Mouse (Mus musculus) forebrain, embryonic 10.5 days (tissue): ENCODE results near the gene Tmem56. TPM values are rescaled to one million over a fixed set of nuclear protein-coding genes. Genes with fewer than 3 reads are reported as not detected.

Source experiments
- DNase-seq: peaks from one replicate; pipeline ENCODE4 v3.0.0-alpha.2; 2017; ENCODE audit warnings: low spot score; ENCODE audit errors: extremely low spot score
- H3K27ac ChIP-seq: fragments of 300-500 bp; sonication (generic); 2 replicates; pipeline ENCODE4 v1.5.1; 2016; ENCODE audit warnings: mild to moderate bottlenecking
- H3K27me3 ChIP-seq: fragments of 300-500 bp; sonication (generic); 2 replicates; pipeline ENCODE4 v1.6.1; 2016; ENCODE audit warnings: mild to moderate bottlenecking; ENCODE audit not compliant: poor library complexity, severe bottlenecking
- H3K36me3 ChIP-seq: fragments of 300-500 bp; sonication (generic); replicated peaks from 2 replicates; pipeline ENCODE4 v1.6.1; 2016; ENCODE audit warnings: mild to moderate bottlenecking, moderate library complexity
- H3K4me1 ChIP-seq: fragments of 300-500 bp; sonication (generic); 2 replicates; pipeline ENCODE4 v1.6.1; 2016
- H3K4me3 ChIP-seq: fragments of 300-500 bp; sonication (generic); 2 replicates; pipeline ENCODE4 v1.5.1; 2016; ENCODE audit warnings: mild to moderate bottlenecking, moderate library complexity
- H3K9me3 ChIP-seq: fragments of 300-500 bp; sonication (generic); 2 replicates; pipeline ENCODE4 v1.6.1; 2016; ENCODE audit warnings: mild to moderate bottlenecking, moderate library complexity
- WGBS: fragments of 180-500 bp; shearing (Covaris S2); methylation state at CpG from one replicate; pipeline ENCODE4 v1.1.7; 2016; 5-methylcytosine and 5-hydroxymethylcytosine counted together
- polyA plus RNA-seq: library from polyadenylated mRNA; unstranded; fragments of >200 nt; fragmentation: Nextera tagmentation; extraction: Ambion mirVana; gene quantifications from 2 replicates; pipeline ENCODE4 v1.2.1, GENCODE M21; 2016

Tmem56 gene
- 1.4 and 1.6 TPM in 2 replicates for polyA plus RNA-seq

GRCm38 (mm10) chr3:121282998-121283397 lies at the start of gene Tmem56:
Gene Tmem56 (minus strand): TSS chr3:121283098.
- no peak within 1 kb of the TSS for H3K27ac ChIP-seq
- 92% methylated on average over 4 of the region's 4 CpGs for WGBS
- no peaks in the 10 kb centered on the region for H3K36me3 ChIP-seq
- H3K4me1 ChIP-seq, result no peaks in the 10 kb centered on the region
- no peak for DNase-seq
- no peaks in the 10 kb centered on the region for H3K9me3 ChIP-seq
- no peaks in the 10 kb centered on the region for H3K27me3 ChIP-seq
- H3K4me3 ChIP-seq, result no peak within 1 kb of the TSS

GRCm38 (mm10) chr3:121330244-121330646 lies 47.3 kb upstream of the Tmem56 start:
- Histone ChIP-seq H3K9me3 (no peaks in the 10 kb centered on the region), H3K4me1 (no peaks in the 10 kb centered on the region), H3K27me3 (no peaks in the 10 kb centered on the region), H3K4me3 (no peak overlapping the region), H3K36me3 (peaks cover 3% of the 10 kb centered on the region; the same call in 1 of the 2 replicates), H3K27ac (no peak overlapping the region)
- WGBS, result 86% methylated on average over 7 of the region's 7 CpGs
- DNase-seq, result no peak

GRCm38 (mm10) chr3:121329647-121330046 lies 46.7 kb upstream of the Tmem56 start:
- Histone ChIP-seq H3K36me3 (peaks cover 6% of the 10 kb centered on the region; the same call in 1 of the 2 replicates), H3K9me3 (no peaks in the 10 kb centered on the region), H3K27ac (no peak overlapping the region), H3K27me3 (no peaks in the 10 kb centered on the region), H3K4me1 (no peaks in the 10 kb centered on the region), H3K4me3 (no peak overlapping the region)
- 84% methylated on average over 10 of the region's 10 CpGs for WGBS
- DNase-seq, result no peak

DNA sequence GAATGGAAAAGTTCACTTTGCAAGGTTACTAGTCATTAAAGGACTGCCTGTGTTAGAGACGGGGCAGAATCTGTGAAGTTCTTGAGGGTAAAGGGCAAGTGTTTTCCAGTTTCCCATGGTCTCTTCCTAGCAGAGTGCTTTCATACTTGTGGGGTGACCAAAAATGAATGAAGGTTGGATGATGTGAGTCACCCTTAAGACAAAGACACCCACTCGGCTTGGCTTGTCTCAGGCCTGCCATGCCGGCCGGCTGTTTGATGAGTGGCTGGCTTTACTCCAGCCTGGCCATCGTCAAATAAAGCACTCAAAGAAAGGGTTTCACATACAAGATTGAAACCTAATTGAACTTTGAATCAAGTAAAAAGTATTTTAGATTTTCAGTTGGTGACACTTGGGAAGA lies 44.5 kb upstream of the Tmem56 start:
- DNase-seq, result no peak
- Histone ChIP-seq H3K9me3 (no peaks in the 10 kb centered on the region), H3K4me3 (no peak overlapping the region), H3K27me3 (no peaks in the 10 kb centered on the region), H3K36me3 (peaks cover 16% of the 10 kb centered on the region), H3K27ac (no peak overlapping the region), H3K4me1 (no peaks in the 10 kb centered on the region)
- 96% methylated on average over 5 of the region's 5 CpGs for WGBS

DNA sequence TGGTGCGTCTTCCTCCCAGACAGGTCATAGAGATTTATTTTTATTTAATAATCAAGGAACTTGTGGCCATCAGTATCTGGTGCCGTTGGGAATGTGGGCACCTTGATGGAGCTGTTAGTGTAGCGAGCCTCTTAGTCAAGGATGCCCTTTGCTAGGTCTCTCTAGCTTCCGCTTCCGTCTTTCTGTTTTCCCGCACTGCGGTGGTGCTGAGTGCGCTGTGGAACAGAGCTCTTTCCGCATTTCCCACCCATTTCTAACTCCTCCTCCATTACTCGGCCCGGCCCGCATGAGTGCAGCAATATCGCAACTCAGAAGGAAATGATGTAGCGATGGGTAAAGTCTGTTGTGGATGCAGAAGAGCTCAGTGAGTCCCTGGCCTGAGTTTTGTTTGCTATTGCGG lies 40.5 kb upstream of the Tmem56 start:
- Histone ChIP-seq H3K36me3 (peaks cover 21% of the 10 kb centered on the region), H3K4me1 (no peaks in the 10 kb centered on the region), H3K27ac (no peak overlapping the region), H3K4me3 (no peak overlapping the region), H3K27me3 (no peaks in the 10 kb centered on the region), H3K9me3 (no peaks in the 10 kb centered on the region)
- WGBS, result 95% methylated on average over 15 of the region's 15 CpGs
- no peak for DNase-seq

- no peaks in the 10 kb centered on the region for H3K4me1 ChIP-seq
- no peak overlapping the region for H3K4me3 ChIP-seq
- 0 out of 2 replicates have a peak, but pooled peaks cover 4% of the 10 kb centered on the region for H3K9me3 ChIP-seq
- 59% methylated on average over 1 of the region's 1 CpGs for WGBS
- H3K27me3 ChIP-seq, result no peaks in the 10 kb centered on the region
- no peak overlapping the region for H3K27ac ChIP-seq
- H3K36me3 ChIP-seq, result peaks cover 25% of the 10 kb centered on the region
- DNase-seq, result no peak
Measured at GRCm38 (mm10) chr3:121320896-121321295, 38.0 kb upstream of the Tmem56 start.

DNA sequence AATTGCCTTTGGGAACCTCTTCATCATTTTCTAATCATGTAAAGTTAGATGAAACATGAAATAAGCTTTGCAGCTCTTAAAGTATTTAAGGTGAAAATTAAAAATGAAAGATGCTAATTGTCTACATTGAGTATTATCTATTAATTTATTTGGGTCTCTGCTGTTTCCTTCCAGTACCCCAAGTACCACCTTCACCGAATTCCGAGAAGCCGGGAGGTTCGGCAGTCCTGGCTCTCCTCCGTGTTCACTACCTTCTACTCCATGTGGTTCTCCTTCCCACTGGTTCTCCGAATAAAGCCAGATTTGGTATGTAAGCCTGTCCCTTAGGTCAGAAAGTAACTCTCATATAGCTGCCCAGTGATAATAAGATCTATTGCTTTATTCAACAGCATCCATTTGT lies 37.0 kb upstream of the Tmem56 start:
- no peaks in the 10 kb centered on the region for H3K27me3 ChIP-seq
- H3K27ac ChIP-seq, result no peak overlapping the region
- no peak for DNase-seq
- peaks cover 28% of the 10 kb centered on the region for H3K36me3 ChIP-seq
- H3K9me3 ChIP-seq, result peaks cover 8% of the 10 kb centered on the region; the same call in 1 of the 2 replicates
- 94% methylated on average over 6 of the region's 6 CpGs for WGBS
- H3K4me3 ChIP-seq, result no peak overlapping the region
- H3K4me1 ChIP-seq, result no peaks in the 10 kb centered on the region

DNA sequence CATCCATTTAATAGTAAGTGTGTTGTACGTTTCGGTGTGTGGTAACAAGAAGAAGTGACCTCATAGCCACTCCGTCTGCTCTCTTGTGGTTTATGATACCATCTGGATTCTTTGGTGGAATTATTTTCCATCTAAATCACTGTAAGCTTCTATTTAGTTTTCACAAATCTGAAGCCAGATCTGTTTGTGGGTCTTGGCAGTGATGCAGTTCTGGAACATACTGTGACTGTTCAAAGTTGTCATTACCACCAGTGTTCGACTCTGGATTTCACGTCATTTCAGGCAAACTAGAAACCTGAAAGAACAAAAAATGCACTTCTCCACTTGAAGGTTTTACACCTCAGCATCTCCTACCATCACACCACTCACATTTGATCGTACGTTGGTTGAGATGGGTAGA lies 32.6 kb upstream of the Tmem56 start:
- 97% methylated on average over 7 of the region's 7 CpGs for WGBS
- Histone ChIP-seq H3K27me3 (no peaks in the 10 kb centered on the region), H3K27ac (no peak overlapping the region), H3K4me3 (no peak overlapping the region), H3K4me1 (peaks cover 6% of the 10 kb centered on the region), H3K9me3 (peaks cover 8% of the 10 kb centered on the region; the same call in 1 of the 2 replicates), H3K36me3 (peaks cover 10% of the 10 kb centered on the region)
- DNase-seq, result no peak

- Histone ChIP-seq H3K36me3 (peaks cover 10% of the 10 kb centered on the region), H3K27me3 (no peaks in the 10 kb centered on the region), H3K4me1 (peaks cover 6% of the 10 kb centered on the region), H3K27ac (no peak overlapping the region), H3K4me3 (no peak overlapping the region), H3K9me3 (peaks cover 8% of the 10 kb centered on the region; the same call in 1 of the 2 replicates)
- WGBS, result 90% methylated on average over 6 of the region's 6 CpGs
- no peak for DNase-seq
Measured at GRCm38 (mm10) chr3:121314149-121314548, 31.3 kb upstream of the Tmem56 start.

DNA sequence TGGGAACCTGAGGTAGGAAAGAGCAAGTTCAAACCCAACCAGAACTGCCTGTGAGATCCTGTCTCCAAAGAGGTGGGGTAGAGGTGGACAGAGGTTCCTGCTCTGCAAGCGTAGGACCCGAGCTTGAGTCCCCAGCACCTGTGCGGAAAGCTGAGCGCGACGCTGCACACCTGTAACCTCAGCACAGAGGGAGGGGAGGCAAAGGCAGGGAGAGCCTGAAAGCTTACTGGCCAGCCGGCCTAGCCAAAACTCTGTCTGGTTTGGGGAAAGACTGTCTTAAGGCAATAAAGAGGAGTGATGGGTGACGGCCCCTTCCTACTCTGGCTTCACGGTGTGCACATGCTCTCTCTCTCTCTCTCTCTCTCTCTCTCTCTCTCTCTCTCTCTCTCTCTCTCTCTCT lies 30.1 kb upstream of the Tmem56 start:
- peaks cover 6% of the 10 kb centered on the region for H3K4me1 ChIP-seq
- 75% methylated on average over 9 of the region's 9 CpGs for WGBS
- H3K36me3 ChIP-seq, result peaks cover 10% of the 10 kb centered on the region
- no peaks in the 10 kb centered on the region for H3K27me3 ChIP-seq
- peaks cover 8% of the 10 kb centered on the region; the same call in 1 of the 2 replicates for H3K9me3 ChIP-seq
- DNase-seq, result no peak
- no peak overlapping the region for H3K27ac ChIP-seq
- no peak overlapping the region for H3K4me3 ChIP-seq

- H3K27me3 ChIP-seq, result no peaks in the 10 kb centered on the region
- no peak overlapping the region for H3K4me3 ChIP-seq
- WGBS, result 83% methylated on average over 6 of the region's 6 CpGs
- peaks cover 8% of the 10 kb centered on the region; the same call in 1 of the 2 replicates for H3K9me3 ChIP-seq
- H3K36me3 ChIP-seq, result peaks cover 10% of the 10 kb centered on the region
- peaks cover 7% of the 10 kb centered on the region for H3K4me1 ChIP-seq
- no peak overlapping the region for H3K27ac ChIP-seq
- no peak for DNase-seq
Measured at GRCm38 (mm10) chr3:121312426-121312825, 29.5 kb upstream of the Tmem56 start.

DNA sequence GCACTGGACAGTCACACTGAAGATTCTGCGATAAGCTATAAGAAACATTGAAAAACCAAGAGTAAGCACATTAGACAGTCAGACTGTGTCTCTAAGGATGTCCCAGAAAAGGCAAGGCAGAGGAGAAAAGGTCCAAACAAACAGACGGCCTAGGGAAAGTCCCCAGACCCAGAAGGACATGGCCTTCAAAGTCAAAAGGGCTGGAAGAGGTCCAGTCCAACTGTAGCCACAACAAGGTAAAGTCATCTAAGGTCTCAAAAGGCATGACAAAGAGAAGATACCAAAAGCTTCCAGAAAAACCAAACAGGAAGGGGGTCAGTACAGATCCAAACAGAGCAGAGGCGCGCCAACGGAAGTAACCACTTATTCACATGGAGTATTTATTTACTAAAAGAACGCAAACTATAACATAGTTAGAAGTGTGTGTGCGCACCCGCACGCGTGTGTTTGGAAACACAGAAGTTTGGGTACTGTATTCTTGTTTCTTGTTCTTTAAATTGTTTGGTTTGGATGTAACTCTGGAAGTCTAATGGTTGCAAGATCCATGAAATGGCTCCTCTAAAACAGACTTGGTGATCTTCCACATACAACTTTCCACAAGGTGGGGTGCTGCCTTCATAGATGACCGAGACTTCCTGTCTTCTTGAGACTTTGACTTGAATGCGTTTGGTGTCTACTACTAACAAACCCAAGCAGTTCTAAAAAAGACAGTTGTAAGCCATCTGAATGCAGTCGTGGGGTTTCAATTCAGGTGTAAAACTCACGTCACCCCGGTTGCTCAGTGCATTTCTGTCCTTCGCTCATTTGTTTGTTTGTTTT lies 27.2 kb upstream of the Tmem56 start:
- WGBS, result 94% methylated on average over 16 of the region's 16 CpGs
- no peaks in the 10 kb centered on the region for H3K27me3 ChIP-seq
- no peak overlapping the region for H3K27ac ChIP-seq
- H3K36me3 ChIP-seq, result 0 out of 2 replicates have a peak, but pooled peaks cover 11% of the 10 kb centered on the region
- no peak overlapping the region for H3K4me3 ChIP-seq
- no peak for DNase-seq
- H3K9me3 ChIP-seq, result no peaks in the 10 kb centered on the region
- peaks cover 8% of the 10 kb centered on the region for H3K4me1 ChIP-seq

DNA sequence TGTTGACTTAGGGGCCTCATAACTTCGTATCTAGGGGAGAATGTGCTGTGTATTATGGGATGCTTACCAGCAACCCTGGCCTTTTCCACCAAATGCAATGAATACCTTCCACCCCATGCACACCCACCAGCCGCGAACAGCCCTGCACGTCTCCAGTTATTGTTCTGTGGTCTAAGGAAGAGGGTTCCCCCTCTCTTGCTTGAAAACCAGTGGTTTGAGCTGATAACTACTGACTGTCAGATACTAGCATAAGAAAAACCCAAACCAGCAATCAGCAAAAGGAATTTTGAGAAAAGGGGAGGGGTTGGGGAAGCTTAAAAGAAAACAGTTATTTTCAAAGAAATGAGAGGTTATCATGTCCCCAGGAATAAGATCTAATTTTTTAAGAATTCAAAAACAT lies 26.5 kb upstream of the Tmem56 start:
- Histone ChIP-seq H3K27me3 (no peaks in the 10 kb centered on the region), H3K4me3 (no peak overlapping the region), H3K9me3 (no peaks in the 10 kb centered on the region), H3K36me3 (0 out of 2 replicates have a peak, but pooled peaks cover 7% of the 10 kb centered on the region), H3K4me1 (peaks cover 8% of the 10 kb centered on the region), H3K27ac (no peak overlapping the region)
- 90% methylated on average over 4 of the region's 4 CpGs for WGBS
- no peak for DNase-seq
